Mouse (Mus musculus): ENCODE results near the gene Gm49369.

DNA sequence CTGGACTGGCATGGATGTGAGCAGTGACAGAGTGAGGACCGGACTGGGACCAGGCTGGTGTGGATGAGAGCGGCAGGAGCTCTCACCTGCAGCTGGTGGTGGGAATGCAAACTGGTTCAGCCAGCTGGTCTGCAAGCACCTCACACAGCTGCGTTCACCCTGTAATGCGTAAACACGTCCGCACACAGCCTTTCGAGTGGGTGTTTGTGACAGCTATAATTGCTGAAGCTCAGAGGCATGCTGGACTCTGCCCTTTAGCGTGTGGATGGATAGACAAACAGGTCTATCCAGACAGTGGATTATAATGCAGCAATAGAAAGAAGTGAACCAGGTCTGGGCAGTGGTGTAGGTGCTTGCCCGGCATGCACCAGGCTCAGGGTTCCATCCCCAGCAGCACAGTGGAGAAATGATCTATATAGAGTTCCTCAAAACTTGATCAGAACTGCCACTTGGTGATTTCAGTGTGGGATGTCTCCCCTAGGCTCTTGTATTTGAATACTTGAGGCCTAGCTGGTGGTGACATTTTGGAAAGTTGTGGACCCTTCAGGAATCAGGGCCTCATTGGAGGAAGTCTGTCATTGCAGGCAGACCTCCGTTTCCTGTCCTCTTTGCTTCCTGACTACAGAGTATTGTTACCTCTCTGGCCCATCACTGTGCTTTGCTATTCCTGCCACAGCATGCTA lies 40.8 kb downstream of the Gm49369 start:
- TF ChIP-seq EP300 (optimal IDR thresholded peaks at IDR 0.05) (no peak), CTCF (IDR thresholded peaks at IDR 0.05; ENCODE audit: low read depth) (0 out of 2 replicates have a peak, but pooled peaks have one; percentile 2)
